Mouse (Mus musculus) stomach, embryonic 16.5 days (tissue): Measurements from ENCODE around the gene Lrrc28. TPM values are rescaled to one million over a fixed set of nuclear protein-coding genes. Genes with fewer than 3 reads are reported as not detected.

Experiments used
- ATAC-seq: fragments of 200-750 bp; cut with Nextera tagmentation; 2 replicates; pipeline ENCODE4 v1.8.0; 2017; ENCODE audit warnings: moderate number of reproducible peaks, moderate TSS enrichment; ENCODE audit not compliant: insufficient read depth, low FRiP score
- H3K27ac ChIP-seq: fragments of 300-500 bp; sonication (generic); 2 replicates; pipeline ENCODE4 v1.5.1; 2014; ENCODE audit warnings: low read length
- H3K27me3 ChIP-seq: fragments of 300-500 bp; sonication (generic); 2 replicates; pipeline ENCODE4 v1.6.1; 2014; ENCODE audit warnings: low read length, control low read depth, mixed read lengths; ENCODE audit not compliant: control insufficient read depth, insufficient read depth
- H3K36me3 ChIP-seq: fragments of 300-500 bp; sonication (generic); 2 replicates; pipeline ENCODE4 v1.6.1; 2014; ENCODE audit warnings: low read length; ENCODE audit not compliant: control insufficient read depth, insufficient read depth
- H3K4me1 ChIP-seq: fragments of 300-500 bp; sonication (generic); 2 replicates; pipeline ENCODE4 v1.6.1; 2014; ENCODE audit warnings: low read length, control low read depth, mixed read lengths; ENCODE audit not compliant: control insufficient read depth, insufficient read depth
- H3K4me2 ChIP-seq: fragments of 300-500 bp; sonication (generic); 2 replicates; pipeline ENCODE4 v1.6.1; 2014; ENCODE audit warnings: low read depth, low read length, mixed read lengths
- H3K4me3 ChIP-seq: fragments of 300-500 bp; sonication (generic); replicated peaks from 2 replicates; pipeline ENCODE4 v1.5.1; 2014; ENCODE audit warnings: mild to moderate bottlenecking, low read length
- H3K9ac ChIP-seq: fragments of 300-500 bp; sonication (generic); 2 replicates; pipeline ENCODE4 v1.6.1; 2014; ENCODE audit warnings: low read length
- H3K9me3 ChIP-seq: fragments of 300-500 bp; sonication (generic); replicated peaks from 2 replicates; pipeline ENCODE4 v1.6.1; 2016; ENCODE audit warnings: low read length, control low read depth; ENCODE audit not compliant: control insufficient read depth
- WGBS: fragments of 180-500 bp; shearing (Covaris S2); extraction: QIAGEN DNeasy Blood & Tissue Kit; methylation state at CpG from one replicate; pipeline ENCODE4 v1.1.7; 2014; 5-methylcytosine and 5-hydroxymethylcytosine counted together
- polyA plus RNA-seq: library from polyadenylated mRNA; unstranded; fragments of >200 nt; fragmentation: Nextera tagmentation; extraction: Ambion mirVana; gene quantifications from 2 replicates; pipeline ENCODE4 v1.2.1, GENCODE M21; 2015

Lrrc28 gene
- polyA plus RNA-seq, 1 experiment from 2014 or later, result 22.3 TPM

DNA sequence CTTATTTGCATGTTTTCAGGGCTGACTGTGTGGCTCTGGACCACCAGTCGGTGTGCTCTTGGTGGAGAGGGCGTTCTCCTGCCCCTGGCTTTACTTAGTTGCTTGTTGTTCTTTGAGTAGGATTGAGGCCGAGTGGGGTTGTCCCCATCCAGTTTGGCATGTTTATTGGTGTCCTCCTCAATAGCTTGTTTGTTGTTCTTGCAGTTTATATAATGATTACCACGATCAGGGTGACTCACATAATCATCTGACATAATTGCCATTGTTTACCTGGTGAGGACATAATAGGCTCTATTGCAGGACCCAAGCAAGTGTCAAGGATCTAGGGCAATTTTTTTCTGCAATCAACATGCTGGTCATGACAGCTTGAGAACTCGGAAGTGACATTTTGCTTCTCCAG, 7.1 kb upstream of the Lrrc28 start:
- no peak for ATAC-seq
- H3K27ac ChIP-seq, result no peak overlapping the region
- no peak overlapping the region for H3K4me3 ChIP-seq
- no peaks in the 10 kb centered on the region for H3K36me3 ChIP-seq
- 65% methylated on average over 5 of the region's 5 CpGs for WGBS
- H3K9me3 ChIP-seq, result no peaks in the 10 kb centered on the region
- no peak overlapping the region for H3K4me2 ChIP-seq
- H3K9ac ChIP-seq, result no peak overlapping the region
- H3K27me3 ChIP-seq, result no peaks in the 10 kb centered on the region
- H3K4me1 ChIP-seq, result peaks cover 25% of the 10 kb centered on the region

DNA sequence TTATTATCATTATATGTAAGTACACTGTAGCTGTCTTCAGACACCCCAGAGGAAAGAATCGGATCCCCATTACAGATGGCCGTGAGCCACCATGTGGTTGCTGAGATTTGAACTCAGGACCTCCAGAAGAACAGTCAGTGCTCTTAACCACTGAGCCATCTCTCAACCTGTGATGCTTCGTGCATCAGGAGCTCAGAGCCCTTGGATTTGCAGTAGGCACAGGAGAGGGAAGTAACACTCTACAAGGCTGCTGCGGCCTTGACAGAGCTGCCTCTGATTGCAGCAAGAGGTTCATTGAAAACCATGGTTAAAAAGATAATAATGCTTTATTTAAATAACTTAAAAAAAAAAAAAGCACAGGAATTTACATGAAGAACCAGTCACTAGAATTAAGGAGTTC, 3.3 kb upstream of the Lrrc28 start:
- no peak for ATAC-seq
- Histone ChIP-seq H3K36me3 (no peaks in the 10 kb centered on the region), H3K4me3 (peak overlapping the region; percentile 56), H3K9me3 (no peaks in the 10 kb centered on the region), H3K4me2 (peak overlapping the region; percentile 58), H3K27ac (no peak overlapping the region), H3K4me1 (peaks cover 28% of the 10 kb centered on the region), H3K27me3 (no peaks in the 10 kb centered on the region), H3K9ac (peak overlapping the region; percentile 54)
- 64% methylated on average over 4 of the region's 4 CpGs for WGBS

DNA sequence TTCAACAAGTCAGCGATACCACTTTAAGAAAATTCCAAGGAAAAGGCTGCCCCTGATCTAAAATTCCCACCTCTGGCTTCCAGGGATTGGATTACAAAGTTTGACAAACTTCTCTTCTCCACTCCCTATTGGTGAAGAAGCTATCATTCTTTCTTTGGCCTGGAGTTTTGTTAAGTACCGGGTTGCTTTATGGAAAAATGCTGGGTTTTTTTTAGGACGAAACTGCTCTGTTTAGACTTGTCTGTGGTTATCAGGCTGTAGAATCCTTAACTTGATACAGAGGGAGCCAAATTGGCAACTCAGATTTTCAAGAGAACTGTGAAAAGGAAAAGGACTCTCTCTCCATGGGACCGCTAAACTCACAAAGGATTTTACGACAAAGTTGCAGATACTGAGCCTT, 2.2 kb upstream of the Lrrc28 start, which contains the start of gene Ttc23:
TSS of gene Ttc23 (plus strand) at position 134 of the 400 bp plus-strand sequence.
- H3K9me3 ChIP-seq, result no peaks in the 10 kb centered on the region
- no peak for ATAC-seq
- peak within 1 kb of the TSS; percentile 92 for H3K4me2 ChIP-seq
- peak within 1 kb of the TSS; percentile 89 for H3K4me3 ChIP-seq
- H3K9ac ChIP-seq, result peak within 1 kb of the TSS; percentile 95
- H3K27ac ChIP-seq, result peak within 1 kb of the TSS; percentile 89
- 3% methylated on average over 5 of the region's 5 CpGs for WGBS
- no peaks in the 10 kb centered on the region for H3K27me3 ChIP-seq
- H3K4me1 ChIP-seq, result peaks cover 28% of the 10 kb centered on the region
- no peaks in the 10 kb centered on the region for H3K36me3 ChIP-seq

DNA sequence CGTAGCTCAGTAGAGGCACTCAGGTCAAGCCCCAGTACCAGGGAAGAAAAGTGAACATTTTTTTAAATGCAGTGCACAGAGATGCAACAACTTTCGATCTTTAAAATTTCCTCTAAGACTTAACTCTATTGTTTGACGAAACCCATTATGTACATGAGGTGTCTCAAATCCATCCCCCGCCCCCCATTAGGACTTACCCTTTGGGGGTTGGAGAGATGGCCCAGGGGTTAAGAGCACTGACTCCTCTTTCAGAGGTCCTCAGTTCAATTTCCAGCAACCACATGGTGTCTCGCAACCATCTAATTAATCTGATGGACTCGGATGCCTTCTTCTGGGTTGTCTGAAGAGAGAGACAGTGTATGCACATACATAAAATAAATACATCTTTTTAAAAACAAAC, 1.1 kb upstream of the Lrrc28 start:
- peak overlapping the region; percentile 92 for H3K4me2 ChIP-seq
- H3K27ac ChIP-seq, result peak overlapping the region; percentile 91
- no peaks in the 10 kb centered on the region for H3K9me3 ChIP-seq
- WGBS, result 7% methylated on average over 6 of the region's 6 CpGs
- ATAC-seq, result no peak
- H3K4me3 ChIP-seq, result peak overlapping the region; percentile 89
- H3K4me1 ChIP-seq, result peaks cover 28% of the 10 kb centered on the region
- H3K9ac ChIP-seq, result peak overlapping the region; percentile 95
- H3K36me3 ChIP-seq, result no peaks in the 10 kb centered on the region
- no peaks in the 10 kb centered on the region for H3K27me3 ChIP-seq

DNA sequence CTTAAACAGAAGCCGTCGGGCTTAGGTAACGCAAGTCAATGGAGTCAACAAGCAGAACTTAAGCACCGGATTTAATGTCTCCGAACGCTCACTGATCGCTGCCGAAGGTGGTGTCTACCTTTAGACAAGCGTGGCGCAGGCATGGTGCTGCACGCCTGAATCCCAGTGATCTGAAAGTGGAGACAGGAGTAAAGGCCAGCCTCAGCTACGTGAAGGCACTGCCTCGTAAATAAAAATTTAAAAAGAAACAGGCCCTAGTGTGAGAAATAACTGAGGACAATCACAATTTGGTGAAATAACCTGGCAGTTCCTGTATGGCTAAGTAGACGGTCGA, 580 bp upstream of the Lrrc28 start:
- Histone ChIP-seq H3K27ac (peak overlapping the region; percentile 91), H3K9me3 (no peaks in the 10 kb centered on the region), H3K27me3 (no peaks in the 10 kb centered on the region), H3K4me1 (peaks cover 28% of the 10 kb centered on the region), H3K4me2 (peak overlapping the region; percentile 92), H3K4me3 (peak overlapping the region; percentile 89), H3K9ac (peak overlapping the region; percentile 95), H3K36me3 (no peaks in the 10 kb centered on the region)
- WGBS, result under 1% methylated on average over 15 of the region's 15 CpGs
- ATAC-seq, result 0 out of 2 replicates have a peak, but pooled peaks have one; percentile 0

DNA sequence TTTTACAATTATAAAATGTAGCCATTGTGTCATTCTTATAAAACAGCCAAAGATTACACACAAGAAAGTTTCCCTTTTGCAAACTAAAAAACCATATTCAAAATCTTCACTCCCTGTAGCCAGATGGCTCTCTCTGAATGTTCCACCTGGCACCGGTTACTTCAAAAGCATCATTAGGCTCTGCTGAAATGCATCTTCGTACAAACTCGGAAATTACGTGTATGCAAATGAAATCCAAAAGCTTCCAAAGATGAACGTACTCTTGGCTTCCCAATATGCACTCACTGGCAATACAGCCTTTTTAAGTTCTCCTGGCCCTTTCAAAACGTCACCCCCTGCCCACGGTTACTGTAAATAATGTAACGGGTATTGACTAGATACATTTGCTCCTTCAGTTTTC, 777 bp downstream of the Lrrc28 start:
- Histone ChIP-seq H3K36me3 (no peaks in the 10 kb centered on the region), H3K9me3 (no peaks in the 10 kb centered on the region), H3K27ac (no peak overlapping the region), H3K4me1 (peaks cover 22% of the 10 kb centered on the region), H3K4me2 (peak overlapping the region; percentile 62), H3K4me3 (peak overlapping the region; percentile 89), H3K27me3 (no peaks in the 10 kb centered on the region), H3K9ac (peak overlapping the region; percentile 91)
- 33% methylated on average over 8 of the region's 8 CpGs for WGBS
- ATAC-seq, result no peak

DNA sequence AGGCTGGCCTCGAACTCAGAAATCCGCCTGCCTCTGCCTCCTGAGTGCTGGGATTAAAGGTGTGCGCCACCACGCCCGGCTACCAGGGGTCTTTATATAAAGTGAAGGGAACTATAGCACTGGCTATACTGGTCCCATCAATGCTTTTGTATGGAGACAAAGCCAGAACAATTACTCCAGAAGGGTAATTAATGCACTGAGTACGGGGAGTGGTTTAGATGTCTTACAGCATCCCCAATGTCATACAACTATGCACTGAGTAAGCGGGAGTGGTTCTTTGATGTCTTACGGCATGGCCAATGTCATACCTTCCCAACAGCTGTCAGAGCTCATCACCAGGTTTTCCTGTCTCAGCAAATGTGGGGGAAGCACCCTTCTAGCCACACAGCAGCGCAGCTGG, 2.1 kb downstream of the Lrrc28 start:
- no peaks in the 10 kb centered on the region for H3K36me3 ChIP-seq
- H3K4me3 ChIP-seq, result no peak overlapping the region
- H3K27me3 ChIP-seq, result no peaks in the 10 kb centered on the region
- H3K9me3 ChIP-seq, result no peaks in the 10 kb centered on the region
- H3K4me1 ChIP-seq, result peaks cover 13% of the 10 kb centered on the region
- H3K27ac ChIP-seq, result no peak overlapping the region
- no peak for ATAC-seq
- no peak overlapping the region for H3K4me2 ChIP-seq
- no peak overlapping the region for H3K9ac ChIP-seq
- WGBS, result 85% methylated on average over 9 of the region's 9 CpGs

DNA sequence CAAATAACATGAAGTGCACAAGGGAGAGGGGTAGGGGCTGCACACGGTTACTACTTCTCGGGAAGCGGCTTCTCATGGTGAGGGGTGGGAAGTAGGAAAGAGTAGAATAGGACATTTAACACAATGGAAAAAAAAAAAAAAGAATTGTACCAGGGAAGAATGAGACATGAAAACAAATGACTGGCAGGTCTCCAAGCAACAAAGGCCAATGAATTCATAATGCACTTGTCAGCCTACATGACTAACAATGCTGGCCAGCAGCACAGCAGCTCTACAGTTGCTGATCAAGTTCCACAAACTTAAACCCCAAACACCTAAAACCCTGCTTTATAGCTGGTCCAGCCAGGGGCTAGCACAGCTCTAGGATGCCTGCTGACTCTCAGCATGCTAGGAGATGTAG, 6.1 kb downstream of the Lrrc28 start:
- ATAC-seq, result no peak
- Histone ChIP-seq H3K4me2 (no peak overlapping the region), H3K4me1 (no peaks in the 10 kb centered on the region; the same call in 1 of the 2 replicates), H3K27ac (no peak overlapping the region), H3K9ac (no peak overlapping the region), H3K9me3 (no peaks in the 10 kb centered on the region), H3K27me3 (no peaks in the 10 kb centered on the region), H3K36me3 (no peaks in the 10 kb centered on the region), H3K4me3 (no peak overlapping the region)
- 76% methylated on average over 3 of the region's 3 CpGs for WGBS

DNA sequence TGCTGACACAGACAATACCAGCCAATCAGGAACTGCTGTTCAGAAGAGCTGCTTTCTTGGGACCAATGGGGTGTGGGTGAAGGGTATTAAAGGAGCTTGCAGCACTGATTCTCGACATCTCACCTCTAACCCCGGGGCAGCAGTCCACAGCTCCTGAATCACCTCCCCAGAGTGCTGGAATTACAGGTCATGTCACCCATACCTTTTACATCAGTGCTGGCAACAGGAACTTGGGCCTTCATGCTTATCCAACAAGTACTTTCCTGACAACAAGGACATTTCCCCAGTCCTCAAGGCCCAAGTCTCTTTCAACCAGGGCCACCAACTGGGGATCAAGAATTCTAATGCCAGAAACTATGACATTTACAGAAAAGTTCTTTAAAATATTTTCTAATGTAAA, 8.9 kb downstream of the Lrrc28 start:
- H3K4me2 ChIP-seq, result no peak overlapping the region
- no peak for ATAC-seq
- H3K27ac ChIP-seq, result no peak overlapping the region
- 81% methylated on average over 2 of the region's 2 CpGs for WGBS
- no peaks in the 10 kb centered on the region for H3K4me1 ChIP-seq
- no peaks in the 10 kb centered on the region for H3K27me3 ChIP-seq
- no peaks in the 10 kb centered on the region for H3K9me3 ChIP-seq
- no peak overlapping the region for H3K4me3 ChIP-seq
- H3K9ac ChIP-seq, result no peak overlapping the region
- H3K36me3 ChIP-seq, result no peaks in the 10 kb centered on the region

DNA sequence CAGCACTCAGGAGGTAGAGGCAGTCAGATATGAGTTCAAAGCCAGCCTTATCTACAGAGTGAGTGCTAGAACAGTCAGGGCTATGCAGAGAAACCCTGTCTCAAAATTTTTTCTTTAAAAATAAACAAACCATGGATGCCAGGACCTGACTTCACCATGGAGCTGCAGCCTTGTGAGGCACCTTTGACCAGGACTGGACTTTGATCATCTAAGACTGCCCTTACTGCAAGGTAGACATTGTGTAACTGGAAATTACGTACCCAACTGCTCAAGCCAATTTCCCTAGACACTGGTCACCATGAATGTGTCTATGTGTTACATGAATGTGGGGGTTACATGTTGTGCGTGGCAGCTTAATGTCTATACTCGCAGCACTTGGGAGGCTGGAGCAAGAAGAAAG, 10.9 kb downstream of the Lrrc28 start:
- Histone ChIP-seq H3K27me3 (no peaks in the 10 kb centered on the region), H3K36me3 (no peaks in the 10 kb centered on the region)
- ATAC-seq, result no peak

More for the DNA sequence above, 10.9 kb downstream of the Lrrc28 start:
- 89% methylated on average over 3 of the region's 3 CpGs for WGBS
- Histone ChIP-seq H3K27ac (no peak overlapping the region), H3K9ac (no peak overlapping the region), H3K4me1 (0 out of 2 replicates have a peak, but pooled peaks cover 2% of the 10 kb centered on the region), H3K4me2 (no peak overlapping the region), H3K9me3 (no peaks in the 10 kb centered on the region), H3K4me3 (no peak overlapping the region)
